Mouse (Mus musculus) stomach, embryonic 16.5 days (tissue): ENCODE measurements around the gene Fam81b. TPM values are rescaled to one million over a fixed set of nuclear protein-coding genes. Genes with fewer than 3 reads are reported as not detected.
"Not testable (repeated sequence)": the region's sequence is repeated elsewhere in the genome, so short reads cannot be mapped to it uniquely, and the experiment has no call there.

Experiments
- ATAC-seq: fragments of 200-750 bp; cut with Nextera tagmentation; 2 replicates; pipeline ENCODE4 v1.8.0; 2017; ENCODE audit warnings: moderate number of reproducible peaks, moderate TSS enrichment; ENCODE audit not compliant: insufficient read depth, low FRiP score
- H3K27ac ChIP-seq: fragments of 300-500 bp; sonication (generic); 2 replicates; pipeline ENCODE4 v1.5.1; 2014; ENCODE audit warnings: low read length
- H3K27me3 ChIP-seq: fragments of 300-500 bp; sonication (generic); 2 replicates; pipeline ENCODE4 v1.6.1; 2014; ENCODE audit warnings: low read length, control low read depth, mixed read lengths; ENCODE audit not compliant: control insufficient read depth, insufficient read depth
- H3K36me3 ChIP-seq: fragments of 300-500 bp; sonication (generic); 2 replicates; pipeline ENCODE4 v1.6.1; 2014; ENCODE audit warnings: low read length; ENCODE audit not compliant: control insufficient read depth, insufficient read depth
- H3K4me1 ChIP-seq: fragments of 300-500 bp; sonication (generic); 2 replicates; pipeline ENCODE4 v1.6.1; 2014; ENCODE audit warnings: low read length, control low read depth, mixed read lengths; ENCODE audit not compliant: control insufficient read depth, insufficient read depth
- H3K4me2 ChIP-seq: fragments of 300-500 bp; sonication (generic); 2 replicates; pipeline ENCODE4 v1.6.1; 2014; ENCODE audit warnings: low read depth, low read length, mixed read lengths
- H3K4me3 ChIP-seq: fragments of 300-500 bp; sonication (generic); replicated peaks from 2 replicates; pipeline ENCODE4 v1.5.1; 2014; ENCODE audit warnings: mild to moderate bottlenecking, low read length
- H3K9ac ChIP-seq: fragments of 300-500 bp; sonication (generic); 2 replicates; pipeline ENCODE4 v1.6.1; 2014; ENCODE audit warnings: low read length
- H3K9me3 ChIP-seq: fragments of 300-500 bp; sonication (generic); replicated peaks from 2 replicates; pipeline ENCODE4 v1.6.1; 2016; ENCODE audit warnings: low read length, control low read depth; ENCODE audit not compliant: control insufficient read depth
- WGBS: fragments of 180-500 bp; shearing (Covaris S2); extraction: QIAGEN DNeasy Blood & Tissue Kit; methylation state at CpG from one replicate; pipeline ENCODE4 v1.1.7; 2014; 5-methylcytosine and 5-hydroxymethylcytosine counted together
- polyA plus RNA-seq: library from polyadenylated mRNA; unstranded; fragments of >200 nt; fragmentation: Nextera tagmentation; extraction: Ambion mirVana; gene quantifications from 2 replicates; pipeline ENCODE4 v1.2.1, GENCODE M21; 2015

Fam81b gene
- not detected in 2 replicates for polyA plus RNA-seq

DNA sequence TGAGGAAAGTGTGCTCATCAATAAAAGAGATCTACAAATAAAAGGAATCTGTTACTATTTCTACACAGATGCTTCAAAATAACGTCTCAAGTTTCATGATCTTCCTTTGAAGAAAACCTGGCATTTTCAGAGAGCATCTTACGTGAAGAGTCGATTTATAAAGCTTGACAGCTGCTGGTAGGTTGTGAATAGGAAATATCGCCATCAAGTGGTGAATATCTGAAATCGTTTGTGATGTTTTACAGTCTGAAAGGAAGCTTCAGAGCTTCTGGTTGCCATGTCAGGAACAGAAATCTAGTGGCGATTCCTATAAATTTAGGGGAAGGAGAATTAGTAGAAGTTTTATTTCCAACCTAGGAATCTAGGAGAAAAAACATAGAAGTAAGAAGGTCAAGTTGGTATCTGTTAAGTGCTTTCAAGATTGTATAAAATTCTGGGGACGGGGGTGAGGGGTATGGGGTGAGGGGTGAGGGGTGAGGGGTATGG is at the start of gene Fam81b:
Gene Fam81b, minus strand, starts transcription at position 436 of the 486 bp plus-strand sequence.
- Histone ChIP-seq H3K4me2 (no peak within 1 kb of the TSS), H3K27ac (peak within 1 kb of the TSS; percentile 66; the same call in 1 of the 2 replicates), H3K4me1 (no peaks in the 10 kb centered on the region), H3K9ac (no peak within 1 kb of the TSS), H3K36me3 (no peaks in the 10 kb centered on the region), H3K9me3 (no peaks in the 10 kb centered on the region), H3K4me3 (no peak within 1 kb of the TSS), H3K27me3 (no peaks in the 10 kb centered on the region)
- WGBS, result 32% methylated on average over 7 of the region's 7 CpGs
- ATAC-seq, result no peak

DNA sequence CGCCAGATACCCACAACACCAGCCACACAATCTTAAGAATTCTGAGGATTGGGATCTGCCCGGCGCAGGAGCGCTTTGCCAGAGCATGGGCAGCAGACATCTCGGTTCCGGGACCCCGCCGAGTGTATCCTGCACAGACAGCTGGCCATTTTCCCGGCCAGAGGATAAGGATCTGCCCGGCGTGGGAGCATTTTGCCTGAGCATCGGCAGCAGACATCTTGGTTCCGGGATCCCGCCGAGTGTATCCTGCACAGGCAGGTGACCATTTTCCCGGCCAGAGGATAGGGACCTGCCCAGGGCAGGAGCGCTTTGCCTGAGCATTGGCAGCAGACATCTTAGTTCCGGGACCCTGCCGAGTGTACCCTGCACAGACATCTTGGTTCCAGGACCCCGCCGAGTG is 41.1 kb upstream of the Fam81b start:
- H3K9ac ChIP-seq, H3K4me2 ChIP-seq, H3K36me3 ChIP-seq, H3K27me3 ChIP-seq, ATAC-seq, H3K4me1 ChIP-seq, H3K9me3 ChIP-seq, H3K4me3 ChIP-seq, H3K27ac ChIP-seq: not testable (repeated sequence)
- 68% methylated on average over 19 of the region's 21 CpGs for WGBS

- Histone ChIP-seq H3K36me3 (no peaks in the 10 kb centered on the region), H3K4me3 (no peak overlapping the region), H3K9ac (no peak overlapping the region), H3K4me2 (no peak overlapping the region), H3K9me3 (no peaks in the 10 kb centered on the region), H3K4me1 (no peaks in the 10 kb centered on the region), H3K27ac (no peak overlapping the region), H3K27me3 (no peaks in the 10 kb centered on the region)
- 16% methylated on average over 3 of the region's 3 CpGs for WGBS
- peak; percentile 58 for ATAC-seq
Measured at GRCm38 (mm10) chr13:76318635-76319034, 13.8 kb upstream of the Fam81b start.

- Histone ChIP-seq H3K9ac (no peak overlapping the region), H3K9me3 (no peaks in the 10 kb centered on the region), H3K27me3 (no peaks in the 10 kb centered on the region), H3K36me3 (no peaks in the 10 kb centered on the region), H3K4me1 (no peaks in the 10 kb centered on the region), H3K4me3 (no peak overlapping the region), H3K4me2 (no peak overlapping the region), H3K27ac (no peak overlapping the region)
- WGBS, result 87% methylated on average over 7 of the region's 7 CpGs
- ATAC-seq, result no peak
Measured at GRCm38 (mm10) chr13:76311580-76311979, 6.7 kb upstream of the Fam81b start.

DNA sequence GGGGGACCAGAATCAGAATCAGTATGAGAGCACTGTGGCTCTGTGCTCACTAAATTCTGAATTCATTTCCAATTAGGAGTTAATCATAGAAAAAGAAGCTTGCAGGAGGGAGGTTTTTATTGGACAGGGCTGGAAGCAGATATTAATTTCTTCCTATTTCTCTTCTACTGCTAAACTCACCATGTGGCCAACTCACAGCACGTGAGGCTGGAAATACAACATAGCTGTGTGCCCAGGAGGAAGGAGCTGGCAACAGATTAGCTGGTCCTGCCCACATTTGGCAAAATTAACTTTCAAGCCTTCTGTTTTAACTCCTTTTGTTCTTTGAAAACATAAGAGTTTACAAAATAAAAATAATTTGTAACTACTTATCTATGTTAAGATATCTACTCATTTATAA is 3.9 kb upstream of the Fam81b start:
- Histone ChIP-seq H3K27me3 (no peaks in the 10 kb centered on the region), H3K4me3 (no peak overlapping the region), H3K4me2 (no peak overlapping the region), H3K36me3 (no peaks in the 10 kb centered on the region), H3K9me3 (no peaks in the 10 kb centered on the region), H3K9ac (no peak overlapping the region), H3K4me1 (no peaks in the 10 kb centered on the region), H3K27ac (no peak overlapping the region)
- 68% methylated on average over 1 of the region's 1 CpGs for WGBS
- ATAC-seq, result no peak

DNA sequence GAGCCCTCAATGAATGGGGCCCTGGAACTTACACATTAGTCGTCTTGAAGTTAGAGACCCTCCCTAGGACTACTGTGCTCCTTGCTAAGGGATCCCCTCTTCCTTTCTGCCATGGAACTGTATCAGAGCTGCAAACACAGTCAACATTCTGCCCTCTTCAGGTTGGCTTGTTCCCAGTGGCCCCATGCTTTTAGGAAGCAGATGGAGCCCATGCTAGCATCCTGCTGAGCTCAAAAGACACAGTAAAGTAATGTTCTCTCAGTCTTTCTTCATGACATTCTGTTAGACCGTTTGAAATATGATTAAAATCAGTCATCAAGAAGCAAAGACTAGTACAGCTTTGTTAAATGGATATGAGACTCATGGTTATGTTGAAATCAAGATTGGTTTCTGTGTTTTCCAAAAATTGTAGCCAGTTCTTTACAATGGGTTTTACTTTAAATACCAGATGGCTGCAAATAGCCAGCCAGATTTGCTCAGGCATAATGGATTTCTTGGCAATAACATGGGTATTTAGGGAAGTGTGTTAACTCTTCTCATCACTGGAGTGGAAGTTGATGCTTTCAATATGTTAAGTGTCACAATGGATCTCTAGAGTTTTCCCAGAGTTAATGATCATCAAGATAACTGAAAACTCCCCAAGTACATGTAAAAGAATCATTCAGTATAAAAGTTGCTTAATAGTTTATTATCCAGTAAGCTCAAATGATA is 938 bp upstream of the Fam81b start:
- H3K36me3 ChIP-seq, result no peaks in the 10 kb centered on the region
- no peaks in the 10 kb centered on the region for H3K9me3 ChIP-seq
- no peak overlapping the region for H3K9ac ChIP-seq
- no peaks in the 10 kb centered on the region for H3K27me3 ChIP-seq
- ATAC-seq, result peak; percentile 74
- peak overlapping the region; percentile 66; the same call in 1 of the 2 replicates for H3K27ac ChIP-seq
- H3K4me3 ChIP-seq, result no peak overlapping the region
- no peak overlapping the region for H3K4me2 ChIP-seq
- no peaks in the 10 kb centered on the region for H3K4me1 ChIP-seq
- WGBS, result 51% methylated on average over 2 of the region's 2 CpGs

DNA sequence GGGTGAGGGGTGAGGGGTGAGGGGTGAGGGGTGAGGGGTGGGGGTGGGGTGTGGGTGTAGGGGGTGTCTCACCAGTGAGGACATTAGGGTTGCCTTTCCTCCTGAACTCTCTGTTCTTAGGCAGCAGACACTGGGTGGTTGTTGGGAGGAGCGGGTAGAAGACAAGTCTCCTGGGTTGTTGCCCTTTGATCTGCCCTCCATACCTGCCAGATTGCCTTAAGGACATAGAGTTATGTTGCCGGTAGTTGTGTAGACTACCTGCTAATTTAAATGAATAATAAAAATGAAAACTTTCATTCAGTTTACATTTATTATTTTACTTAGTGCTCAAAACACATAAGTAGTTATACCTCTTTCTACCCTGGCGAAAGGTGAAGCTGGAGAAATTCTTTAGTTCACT is 369 bp upstream of the Fam81b start:
- Histone ChIP-seq H3K4me2 (no peak overlapping the region), H3K9me3 (no peaks in the 10 kb centered on the region), H3K9ac (no peak overlapping the region), H3K4me3 (no peak overlapping the region), H3K4me1 (no peaks in the 10 kb centered on the region), H3K36me3 (no peaks in the 10 kb centered on the region), H3K27me3 (no peaks in the 10 kb centered on the region), H3K27ac (peak overlapping the region; percentile 66; the same call in 1 of the 2 replicates)
- 90% methylated on average over 3 of the region's 3 CpGs for WGBS
- no peak for ATAC-seq

DNA sequence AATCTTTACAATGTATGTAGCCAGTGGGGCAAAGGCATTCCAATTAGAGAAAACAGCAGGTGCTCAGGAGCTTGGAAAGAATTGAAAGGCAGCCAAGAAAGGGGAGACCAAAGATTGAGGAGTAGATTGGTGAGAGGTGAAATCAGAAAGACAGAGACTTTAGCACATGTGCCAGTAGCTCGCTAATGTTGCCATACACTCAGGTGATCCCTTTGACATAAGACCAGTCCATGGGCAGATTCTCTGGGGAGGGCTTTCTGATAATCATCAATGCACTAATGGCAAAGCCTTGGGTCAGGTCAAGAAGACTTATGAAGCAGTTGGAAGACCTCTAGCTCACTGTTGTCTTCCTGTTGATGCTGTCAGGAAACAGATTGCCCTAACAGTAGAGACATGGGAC is 671 bp downstream of the Fam81b start:
- no peak for ATAC-seq
- 84% methylated on average over 1 of the region's 1 CpGs for WGBS

DNA sequence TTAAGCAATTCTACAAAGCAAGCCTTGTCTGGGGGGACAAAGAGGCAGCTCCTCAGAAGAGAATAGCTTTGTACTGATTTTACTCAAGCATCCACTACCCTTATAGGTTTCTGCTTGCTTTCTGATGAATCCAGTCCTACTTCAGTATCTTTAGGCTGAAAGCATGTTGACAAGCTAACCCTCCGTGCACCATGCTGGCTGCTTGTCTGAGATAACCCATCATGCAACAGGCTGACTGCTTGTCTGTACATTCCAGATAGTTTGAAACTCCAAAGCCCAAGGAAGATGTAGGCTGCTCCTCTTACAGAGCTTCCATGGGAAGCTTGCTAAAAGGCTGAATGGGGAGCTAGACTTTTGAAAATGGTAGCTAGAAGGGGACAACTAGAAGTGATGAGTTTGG is 1.7 kb downstream of the Fam81b start:
- Histone ChIP-seq H3K4me3 (no peak overlapping the region), H3K4me2 (no peak overlapping the region), H3K4me1 (no peaks in the 10 kb centered on the region), H3K36me3 (no peaks in the 10 kb centered on the region), H3K9me3 (no peaks in the 10 kb centered on the region), H3K9ac (no peak overlapping the region), H3K27ac (no peak overlapping the region), H3K27me3 (no peaks in the 10 kb centered on the region)
- 67% methylated on average over 1 of the region's 1 CpGs for WGBS
- ATAC-seq, result no peak

More for the DNA sequence above, 671 bp downstream of the Fam81b start:
- Histone ChIP-seq H3K4me1 (no peaks in the 10 kb centered on the region), H3K9ac (no peak overlapping the region), H3K27me3 (no peaks in the 10 kb centered on the region), H3K4me3 (no peak overlapping the region), H3K27ac (no peak overlapping the region), H3K9me3 (no peaks in the 10 kb centered on the region), H3K4me2 (no peak overlapping the region), H3K36me3 (no peaks in the 10 kb centered on the region)
